Mouse (Mus musculus) myocyte (in vitro differentiated cells): ENCODE measurements around the gene Lrrc18.

Source experiments
- CEBPB ChIP-seq: IDR thresholded peaks from 2 replicates; pipeline ENCODE4 v1.6.1; 2011; ENCODE audit warnings: mild to moderate bottlenecking, moderate library complexity; ENCODE audit not compliant: poor library complexity, insufficient read depth, severe bottlenecking
- E2F4 ChIP-seq: IDR thresholded peaks from one replicate; pipeline ENCODE4 v1.6.1; 2011; ENCODE audit warnings: mild to moderate bottlenecking, control low read depth, moderate library complexity; ENCODE audit not compliant: insufficient read depth
- MAX ChIP-seq: IDR thresholded peaks from one replicate; pipeline ENCODE4 v1.6.1; 2011; ENCODE audit warnings: low read depth, mild to moderate bottlenecking, control low read depth
- MYOG ChIP-seq, 3 experiments: IDR thresholded peaks; one replicate each; pipeline ENCODE4 v1.6.1; 2011; ENCODE audit warnings: control low read depth in 2 of 3, low read depth in 2 of 3, mild to moderate bottlenecking in 2 of 3; ENCODE audit not compliant: insufficient read length in 2 of 3, control insufficient read depth in 1 of 3, insufficient read depth in 1 of 3
- POLR2A ChIP-seq: IDR thresholded peaks from one replicate; pipeline ENCODE4 v1.6.1; 2011; ENCODE audit warnings: low read depth, mild to moderate bottlenecking, control low read depth, moderate library complexity; ENCODE audit not compliant: insufficient read length
- POLR2AphosphoS2 ChIP-seq: IDR thresholded peaks from one replicate; pipeline ENCODE4 v1.6.1; 2011; ENCODE audit warnings: low read depth, control low read depth; ENCODE audit not compliant: insufficient read length
- TCF12 ChIP-seq: IDR thresholded peaks from one replicate; pipeline ENCODE4 v1.6.1; 2011; ENCODE audit warnings: mild to moderate bottlenecking, control low read depth; ENCODE audit not compliant: poor library complexity, insufficient read depth, severe bottlenecking
- USF1 ChIP-seq: IDR thresholded peaks from one replicate; pipeline ENCODE4 v1.6.1; 2011; ENCODE audit warnings: low read depth, mild to moderate bottlenecking, control low read depth, moderate library complexity

- TF ChIP-seq POLR2AphosphoS2 (no peak), POLR2A (no peak), TCF12 (no peak), MAX (no peak), CEBPB (no peak), USF1 (no peak), E2F4 (no peak), MYOG (IDR thresholded peaks at IDR 0.05; ENCODE audit: control insufficient read depth in 1 of 3, insufficient read depth in 1 of 3, insufficient read length in 2 of 3, low read depth in 2 of 3) (no peak)
Measured at GRCm38 (mm10) chr14:32994954-32995636, 3.9 kb downstream of the Lrrc18 start.
